Mouse (Mus musculus): ENCODE measurements around the gene Tnip1. TPM values are rescaled to one million over a fixed set of nuclear protein-coding genes. Genes with fewer than 3 reads are reported as not detected.

Tnip1 gene
- total RNA-seq, 2 experiments from 2014 or later: 35.2 to 39.0 TPM

Other genes with a start within 250 kb of the Tnip1 start
- gene Cdc42se2, start 175.2 kb downstream of the Tnip1 start, total RNA-seq (2021): 100 to 1,000 TPM; 135 to 144 TPM
- gene Lyrm7, start 102.0 kb downstream of the Tnip1 start, total RNA-seq (2021): 10 to 100 TPM; 29.5 to 35.5 TPM
- gene Hint1, start 96.5 kb downstream of the Tnip1 start, total RNA-seq (2021): 100 to 1,000 TPM; 265 to 272 TPM
- gene Gpx3, start 60.5 kb downstream of the Tnip1 start, total RNA-seq (2021): 1 to 10 TPM; 4.7 to 5.8 TPM
- 10 to 100 TPM; 89.8 to 97.0 TPM for gene Anxa6, start 70.5 kb upstream of the Tnip1 start, total RNA-seq (2021)
- gene Ccdc69, start 115.2 kb upstream of the Tnip1 start, total RNA-seq (2021): under 1 TPM in 1 of 2 experiments, not detected in 1; 0.54 TPM
- 10 to 100 TPM; 30.7 to 32.3 TPM for gene Gm2a, start 135.2 kb upstream of the Tnip1 start, total RNA-seq (2021)
- not detected for gene Slc36a3, start 188.8 kb upstream of the Tnip1 start, total RNA-seq (2021)
- gene Slc36a2, start 222.2 kb upstream of the Tnip1 start, total RNA-seq (2021): under 1 TPM in 1 of 2 experiments, not detected in 1; 0.23 TPM
- gene Slc36a1, start 241.4 kb upstream of the Tnip1 start, total RNA-seq (2021): 10 to 100 TPM; 57.9 to 68.4 TPM

Data from layer of hippocampus, adult 18-20 months (tissue).